Mouse (Mus musculus): Measurements from ENCODE around the gene Cdh3.

Cdh3 gene

GRCm38 (mm10) chr8:106510365-106510975, at the start of gene Cdh3:
TSS of gene Cdh3 (plus strand) at chr8:106510891.
- no peak for DNase-seq (ENCODE audit: low spot score)

GRCm38 (mm10) chr8:106462131-106462530, 48.6 kb upstream of the Cdh3 start:
- no peak for DNase-seq (ENCODE audit: low spot score)

GRCm38 (mm10) chr8:106463795-106464194, 46.9 kb upstream of the Cdh3 start:
- DNase-seq (ENCODE audit: low spot score): no peak

- DNase-seq (ENCODE audit: low spot score): no peak
These were observed 41.2 kb upstream of the Cdh3 start for GRCm38 (mm10) chr8:106469485-106469884.

- no peak for DNase-seq (ENCODE audit: low spot score)
These were observed 36.7 kb upstream of the Cdh3 start for GRCm38 (mm10) chr8:106474001-106474400.

- DNase-seq (ENCODE audit: low spot score): no peak
These were observed 10.5 kb upstream of the Cdh3 start, which contains the start of gene 6030452D12Rik for GRCm38 (mm10) chr8:106500018-106500685. TSS of gene 6030452D12Rik (plus strand) at chr8:106500522.

GRCm38 (mm10) chr8:106504241-106504640, 6.5 kb upstream of the Cdh3 start:
- no peak for DNase-seq (ENCODE audit: low spot score)

- DNase-seq (ENCODE audit: low spot score): no peak
These were observed 5.2 kb upstream of the Cdh3 start for GRCm38 (mm10) chr8:106505328-106505965.

- no peak for DNase-seq (ENCODE audit: low spot score)
These were observed 4.6 kb upstream of the Cdh3 start for GRCm38 (mm10) chr8:106506106-106506505.

- no peak for DNase-seq (ENCODE audit: low spot score)
These were observed 2.8 kb upstream of the Cdh3 start for GRCm38 (mm10) chr8:106507761-106508331.

GRCm38 (mm10) chr8:106508456-106508855, 2.2 kb upstream of the Cdh3 start:
- DNase-seq (ENCODE audit: low spot score): no peak

- DNase-seq (ENCODE audit: low spot score): no peak
These were observed 1.5 kb upstream of the Cdh3 start for GRCm38 (mm10) chr8:106509079-106509780.

- no peak for DNase-seq (ENCODE audit: low spot score)
These were observed 392 bp downstream of the Cdh3 start for GRCm38 (mm10) chr8:106511065-106511501.

GRCm38 (mm10) chr8:106511531-106512041, 895 bp downstream of the Cdh3 start:
- DNase-seq (ENCODE audit: low spot score): no peak

GRCm38 (mm10) chr8:106512475-106513150, 1.9 kb downstream of the Cdh3 start:
- no peak for DNase-seq (ENCODE audit: low spot score)

- no peak for DNase-seq (ENCODE audit: low spot score)
These were observed 5.3 kb downstream of the Cdh3 start for GRCm38 (mm10) chr8:106515946-106516479.

- DNase-seq (ENCODE audit: low spot score): no peak
These were observed 5.9 kb downstream of the Cdh3 start for GRCm38 (mm10) chr8:106516581-106516980.

- no peak for DNase-seq (ENCODE audit: low spot score)
These were observed 8.1 kb downstream of the Cdh3 start for GRCm38 (mm10) chr8:106518763-106519162.

- DNase-seq (ENCODE audit: low spot score): no peak
These were observed 9.9 kb downstream of the Cdh3 start for GRCm38 (mm10) chr8:106520578-106520977.

GRCm38 (mm10) chr8:106521845-106522244, 11.2 kb downstream of the Cdh3 start:
- DNase-seq (ENCODE audit: low spot score): no peak

GRCm38 (mm10) chr8:106526725-106527124, 16.0 kb downstream of the Cdh3 start:
- no peak for DNase-seq (ENCODE audit: low spot score)

Measured in spleen, adult 12 weeks (tissue).